Mouse (Mus musculus) lung, adult 2 months (tissue): ENCODE data around the gene Klk1b16.
"Not testable (repeated sequence)": the region's sequence is repeated elsewhere in the genome, so short reads cannot be mapped to it uniquely, and the experiment has no call there.

Source experiments
- CTCF ChIP-seq: fragments of 200-500 bp; IDR thresholded peaks from 2 replicates; pipeline ENCODE4 v1.5.1; 2011; ENCODE audit warnings: mild to moderate bottlenecking, low read length, control low read depth; ENCODE audit not compliant: insufficient read depth
- POLR2A ChIP-seq: fragments of 200-500 bp; IDR thresholded peaks from 2 replicates; pipeline ENCODE4 v1.6.1; 2011; ENCODE audit warnings: low read depth, mild to moderate bottlenecking, control low read depth, low read length, borderline replicate concordance; ENCODE audit errors: extremely low read depth

DNA sequence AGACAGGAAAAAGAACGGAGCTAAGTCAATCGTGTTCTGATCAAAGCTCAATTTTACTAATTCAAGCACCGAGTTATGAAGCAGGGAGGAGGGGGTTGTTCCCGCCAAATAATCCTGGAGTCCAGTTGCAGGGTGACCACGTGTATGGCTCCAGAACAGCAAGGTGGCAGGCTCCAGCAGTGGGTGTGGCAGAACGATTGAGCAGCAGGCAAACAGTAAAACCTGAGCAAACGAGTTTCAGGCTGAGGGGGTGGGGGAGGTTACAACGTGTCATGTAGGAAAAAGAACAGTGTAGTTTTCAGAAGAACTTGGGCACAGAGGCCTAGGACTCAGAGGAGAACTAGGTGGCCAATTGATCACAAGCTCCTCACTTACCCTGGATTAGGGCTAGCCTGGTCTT, 49.9 kb downstream of the Klk1b16 start:
- TF ChIP-seq CTCF, POLR2A: not testable (repeated sequence)
